Mouse (Mus musculus) c-Kit-positive CD71-positive TER-119-positive erythroid progenitor cells, embryonic 14.5 days (primary cell): Measurements from ENCODE around the gene Med20.

Experiments used
- DNase-seq: peaks from one replicate; pipeline ENCODE4 v3.0.0-alpha.2; 2013; ENCODE audit warnings: low spot score

The Med20 gene

DNA sequence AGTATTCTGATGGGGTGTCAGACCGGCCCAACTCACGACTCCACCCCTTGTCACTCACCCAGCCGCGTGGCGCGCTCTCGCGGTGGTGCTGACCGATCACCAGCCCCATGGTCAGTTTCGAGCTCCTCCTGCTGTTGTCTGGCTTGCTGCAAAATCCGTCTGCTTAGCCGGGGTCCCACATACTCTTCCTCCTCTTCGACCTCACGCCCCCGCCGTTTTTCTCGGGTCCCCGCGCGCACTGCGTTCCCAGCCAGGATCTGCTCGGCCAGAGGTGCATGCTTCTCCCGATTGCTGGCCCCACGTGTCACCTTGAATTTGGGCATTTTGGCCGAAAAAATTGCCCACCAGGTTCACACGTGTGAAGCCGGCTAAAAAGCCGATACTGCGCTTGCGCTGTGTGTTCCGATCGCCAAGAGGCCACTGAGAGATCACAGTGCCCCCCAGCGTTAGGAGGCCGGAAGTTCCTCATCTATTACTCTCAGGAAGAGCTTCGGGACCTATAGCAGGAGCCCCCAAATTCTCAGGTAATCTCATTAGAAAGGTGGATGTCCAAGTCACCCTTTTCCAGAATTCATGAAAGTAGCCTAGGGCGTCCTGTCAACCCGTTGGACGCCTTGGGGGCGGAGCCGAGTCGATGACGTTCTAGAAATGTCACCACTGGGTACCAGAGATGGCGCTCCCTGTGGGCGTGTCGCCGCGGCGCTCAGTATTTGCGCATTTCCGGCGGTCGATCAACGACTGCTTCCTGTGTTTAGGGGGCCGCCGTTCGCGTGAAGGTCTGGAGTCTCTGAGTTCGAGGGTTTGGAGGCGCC, at the start of gene Med20, which contains the start of the genes Bysl and Gm20517:
Med20 (plus strand) TSS at position 734 of the 812 bp plus-strand sequence.
Bysl (minus strand) TSS at position 644 of the 812 bp plus-strand sequence.
Gm20517 (plus strand) TSS at position 741 of the 812 bp plus-strand sequence.
- peak; percentile 95 for DNase-seq

DNA sequence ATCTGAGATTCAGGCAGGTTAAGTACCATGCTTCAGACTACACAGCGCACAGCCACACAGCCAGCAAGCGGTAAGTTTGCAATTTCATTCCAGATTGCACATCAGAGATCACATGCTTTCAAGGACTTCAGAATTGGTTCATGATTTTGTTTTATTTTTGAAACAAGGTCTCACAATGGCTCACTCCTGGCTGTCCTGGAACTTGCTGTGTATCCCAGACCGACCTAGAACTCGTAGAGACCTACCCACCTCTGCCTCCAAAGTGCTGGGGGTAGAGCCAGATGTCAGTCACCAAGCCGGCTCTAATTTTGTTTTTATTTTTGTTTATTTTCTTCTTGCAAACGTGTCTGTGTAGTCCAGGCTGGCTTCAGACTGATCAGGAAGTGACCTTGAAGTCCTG, 48.5 kb upstream of the Med20 start:
- DNase-seq = no peak

DNA sequence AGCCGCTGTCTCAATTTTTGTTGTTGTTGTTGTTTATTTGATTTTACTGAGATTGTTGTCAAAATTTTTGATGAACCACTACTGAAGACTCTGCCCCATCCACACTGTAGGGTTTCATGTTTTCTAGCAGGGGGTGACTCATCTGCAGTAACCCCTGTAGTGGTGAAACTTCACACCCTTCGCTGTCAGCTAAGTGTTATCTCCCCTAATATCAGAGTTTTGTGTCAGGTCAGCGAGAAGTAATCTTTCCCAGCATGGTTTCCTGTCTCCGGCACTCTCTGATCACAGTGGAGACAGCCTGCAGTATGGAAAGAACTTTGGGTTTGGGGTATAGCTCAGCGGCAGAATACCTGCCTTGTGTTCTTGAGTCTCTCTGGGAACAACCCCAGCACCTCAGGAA, 46.8 kb upstream of the Med20 start:
- DNase-seq = no peak

DNA sequence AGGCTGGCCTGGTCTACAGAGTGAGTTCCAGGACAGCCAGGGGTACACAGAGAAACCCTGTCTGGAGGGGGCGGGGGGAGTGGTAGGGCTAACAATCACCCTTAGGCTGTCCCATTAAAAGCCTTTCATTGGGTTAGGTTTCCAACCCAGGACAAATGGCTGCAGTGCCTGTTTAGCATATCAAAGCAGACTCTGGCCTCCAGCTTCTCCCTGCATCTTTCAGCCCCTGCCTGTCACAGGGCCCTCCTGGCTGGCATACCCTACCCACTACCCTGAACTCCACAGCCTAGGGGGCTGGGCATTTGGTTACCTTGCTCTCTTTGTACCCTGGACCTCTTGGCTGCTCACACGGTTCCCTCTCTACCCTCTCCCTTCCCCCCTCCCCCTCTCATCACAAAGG, 45.2 kb upstream of the Med20 start:
- no peak for DNase-seq

DNA sequence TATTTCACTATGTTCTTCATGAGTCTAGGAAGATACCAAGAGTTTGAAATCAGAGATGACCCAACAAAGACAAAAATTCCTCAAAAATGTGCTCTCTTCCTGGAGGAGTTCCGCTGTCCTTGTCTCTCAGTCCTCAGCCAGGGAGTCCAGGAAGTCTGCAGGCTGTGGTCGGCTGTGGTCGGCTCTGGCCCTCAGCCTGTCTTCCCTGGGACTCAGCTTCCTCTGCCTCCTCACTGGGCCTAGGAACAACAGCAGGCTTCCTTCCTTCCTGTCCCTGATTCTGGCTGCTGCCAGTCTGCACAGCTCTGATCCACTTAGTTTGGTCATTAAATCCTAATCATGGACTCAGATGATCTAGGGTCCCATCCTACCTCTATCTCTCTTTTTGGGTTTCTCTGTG, 44.1 kb upstream of the Med20 start:
- DNase-seq = no peak

DNA sequence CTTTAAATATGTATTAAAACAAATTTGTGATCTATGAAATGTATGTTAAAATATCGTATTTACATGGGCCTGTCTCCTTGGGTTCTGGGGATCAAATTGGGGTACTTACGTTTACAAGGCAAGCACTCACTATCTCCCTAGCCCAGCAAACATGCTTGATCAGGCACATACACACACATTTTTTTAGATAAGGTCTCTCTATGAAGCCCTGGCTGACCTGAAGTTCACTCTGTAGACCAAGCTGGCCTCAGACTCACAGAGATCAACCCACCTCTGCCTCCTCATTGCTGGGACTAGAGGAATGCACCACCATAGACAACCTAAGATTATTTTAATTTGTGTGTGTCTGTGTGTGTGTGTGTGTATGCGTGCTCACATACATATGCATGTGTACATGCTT, 43.0 kb upstream of the Med20 start:
- peak; percentile 76 for DNase-seq

DNA sequence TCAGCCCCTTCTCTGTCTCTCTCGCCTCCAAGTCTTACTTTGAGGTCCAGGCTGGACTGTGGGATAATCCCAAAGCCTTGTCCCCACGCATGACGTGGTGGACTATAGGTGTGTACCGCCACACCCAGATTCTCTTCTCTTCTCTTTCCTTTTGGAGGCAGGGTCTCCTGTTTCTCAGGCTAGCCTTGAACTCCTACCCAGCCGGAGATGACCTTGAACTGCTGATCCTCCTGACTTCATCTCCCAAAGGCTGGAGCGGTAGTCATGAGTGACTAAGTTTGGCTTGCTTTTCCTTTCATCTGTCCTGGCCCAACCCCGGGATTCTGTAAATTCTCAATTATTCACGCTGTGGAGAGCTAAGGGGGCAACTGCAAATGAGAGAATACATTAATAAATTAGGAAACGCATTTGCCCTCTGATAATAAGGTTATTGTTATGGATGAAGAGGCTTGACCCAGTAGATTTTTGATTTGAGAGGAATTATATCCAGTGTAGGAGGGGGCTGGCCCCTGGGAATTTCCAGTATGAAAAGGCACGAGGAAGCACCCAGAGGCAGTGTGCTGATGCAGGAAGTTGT, 42.3 kb upstream of the Med20 start:
- DNase-seq = no peak

DNA sequence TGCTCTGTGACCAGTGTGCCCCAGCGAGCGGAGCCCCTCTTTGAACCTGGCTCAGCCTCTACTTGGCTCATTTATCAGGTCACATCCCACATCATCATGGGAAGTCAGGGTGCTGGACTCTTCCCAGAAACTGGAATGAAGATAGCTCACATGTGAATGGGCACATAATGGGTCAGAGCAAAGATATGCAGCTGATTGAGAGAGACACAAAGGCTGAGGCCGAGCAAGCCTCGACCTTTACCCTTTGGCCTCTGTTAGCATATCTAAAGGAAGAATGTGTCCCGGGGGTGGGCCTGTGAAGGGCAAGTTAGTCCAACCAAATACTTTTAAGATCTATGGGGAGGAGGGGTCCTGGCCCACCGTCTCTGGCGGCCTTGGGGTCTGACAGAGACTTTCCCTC, 39.8 kb upstream of the Med20 start:
- DNase-seq = no peak

DNA sequence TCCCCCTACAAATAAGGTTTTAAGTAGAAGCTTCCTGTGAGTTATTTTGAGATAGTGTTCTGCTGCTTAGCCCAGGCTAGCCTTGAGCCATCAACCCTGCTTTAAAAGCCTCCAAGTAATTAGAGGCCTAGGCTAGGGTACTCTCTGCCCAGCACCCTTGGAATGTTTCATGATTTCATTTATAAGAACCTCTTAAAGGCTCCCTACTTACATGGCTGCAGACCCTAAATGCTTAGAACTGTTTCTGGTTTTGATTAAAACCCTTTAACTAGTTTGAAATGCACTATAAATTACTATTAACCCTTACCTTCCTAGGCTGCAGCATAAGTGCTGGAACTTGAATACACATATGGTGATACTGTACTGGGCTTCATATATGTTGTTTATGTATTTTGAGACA, 38.9 kb upstream of the Med20 start:
- DNase-seq = no peak

DNA sequence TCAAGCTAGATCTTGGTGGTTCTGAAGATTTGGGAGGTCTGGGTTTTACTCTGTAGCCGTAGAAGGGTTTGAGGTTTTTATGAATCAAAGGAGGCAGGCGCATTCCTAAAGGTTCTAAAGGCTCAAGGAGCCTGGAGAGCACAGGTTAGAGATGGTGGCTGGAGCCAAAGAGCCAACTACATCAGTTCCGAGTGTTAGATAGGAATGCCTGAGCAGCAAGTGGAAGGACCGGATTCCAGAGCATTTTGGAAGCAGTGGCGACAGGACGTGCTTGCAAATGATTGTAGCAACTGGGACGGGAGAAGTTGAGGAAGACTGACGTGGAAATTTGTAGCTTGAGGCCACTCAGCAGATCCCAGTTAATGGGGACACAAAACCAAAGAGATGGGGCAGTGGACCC, 37.4 kb upstream of the Med20 start:
- DNase-seq = no peak

DNA sequence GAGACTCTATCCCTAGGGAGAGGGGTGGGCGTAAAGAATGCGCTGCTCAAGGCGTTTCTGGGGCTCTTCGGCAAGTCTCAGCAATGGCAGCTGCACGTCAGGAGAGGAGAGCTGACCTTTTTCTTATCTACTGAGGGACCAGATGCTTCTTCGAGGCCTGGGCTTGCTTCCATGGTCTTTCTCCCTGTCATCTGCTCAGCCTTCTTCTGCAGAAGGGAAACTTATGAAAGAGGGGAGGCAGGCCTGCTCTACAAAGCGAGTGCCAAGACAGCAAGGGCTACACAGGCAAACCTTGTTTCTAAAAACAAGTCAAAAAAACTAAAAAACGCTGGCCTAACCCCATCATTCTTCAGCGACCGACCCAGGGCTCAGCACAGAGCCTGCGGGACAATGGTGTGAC, 36.6 kb upstream of the Med20 start:
- DNase-seq = no peak

DNA sequence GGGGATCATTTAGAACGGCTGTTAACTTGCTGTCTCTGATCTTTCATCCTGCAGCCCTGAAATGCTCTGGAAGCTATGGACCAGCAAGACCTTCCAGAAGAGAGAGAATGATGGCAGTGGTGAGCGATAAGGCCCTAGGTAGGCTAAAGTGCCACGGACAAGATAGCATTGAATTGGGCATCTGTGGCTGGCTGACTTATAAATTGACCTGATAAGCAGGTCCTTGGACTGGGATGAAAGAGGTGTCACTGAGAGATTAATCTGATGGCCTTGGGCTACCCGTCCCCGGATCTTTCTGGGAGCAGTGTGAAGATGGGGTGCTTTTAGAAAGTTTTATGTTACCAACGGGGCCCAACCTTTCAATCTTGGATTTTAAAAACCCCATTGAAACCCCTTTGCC, 32.7 kb upstream of the Med20 start:
- DNase-seq = peak; percentile 73

DNA sequence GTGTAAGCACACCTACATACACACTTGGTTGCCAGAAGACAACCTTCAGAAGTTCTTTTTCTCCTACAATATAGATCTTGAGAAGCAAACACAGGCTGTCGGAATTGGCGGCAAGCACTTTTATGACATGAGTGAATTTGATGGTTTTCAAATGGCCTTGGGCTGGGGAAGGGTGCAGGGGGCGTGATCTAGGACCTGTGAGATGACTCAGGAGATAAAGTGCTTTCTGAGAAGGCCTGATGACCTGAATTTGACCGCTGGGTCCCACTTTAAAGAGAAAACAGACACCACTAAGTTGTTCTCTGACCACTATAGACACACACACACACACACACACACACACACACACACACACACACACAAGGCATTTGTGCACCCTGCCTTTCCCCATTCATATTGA, 30.4 kb upstream of the Med20 start:
- DNase-seq = no peak

DNA sequence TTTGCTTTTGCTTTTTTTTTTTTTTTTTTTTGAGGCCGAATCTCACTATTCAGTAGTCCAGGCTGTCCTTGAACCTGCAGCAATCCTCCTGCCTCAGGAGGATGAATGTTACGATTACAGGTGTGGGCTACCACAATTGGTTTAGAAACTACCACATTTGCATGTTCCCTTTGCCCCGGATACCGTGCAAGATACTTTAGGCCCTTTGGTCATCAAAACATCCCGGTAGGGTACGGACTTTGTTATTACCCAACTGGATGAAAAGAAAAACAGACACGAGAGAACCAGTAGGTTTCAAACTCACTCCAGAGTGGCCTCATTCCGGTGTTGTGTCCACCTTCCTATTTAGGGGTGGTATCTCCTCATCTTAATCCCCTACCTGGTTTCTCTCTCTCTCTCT, 22.9 kb upstream of the Med20 start:
- no peak for DNase-seq

DNA sequence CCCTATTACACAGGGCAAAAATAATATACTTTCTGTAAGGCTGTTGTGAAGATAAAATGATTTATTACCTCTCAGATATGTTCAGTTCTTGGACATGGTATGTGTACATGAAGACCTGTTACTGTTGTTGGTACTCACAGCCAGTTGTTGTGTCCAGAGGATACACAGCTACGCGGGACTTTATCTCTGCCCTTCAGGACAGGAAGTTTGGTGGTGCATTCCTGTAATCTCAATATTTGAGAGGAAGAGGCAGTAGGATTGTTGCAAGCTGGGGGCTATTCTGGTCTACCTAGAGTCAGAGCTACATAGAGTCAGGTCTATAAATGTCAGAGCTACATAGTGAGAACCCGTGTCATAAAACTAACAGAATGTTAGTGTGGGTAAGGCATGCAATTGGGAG, 20.3 kb upstream of the Med20 start:
- DNase-seq = no peak

DNA sequence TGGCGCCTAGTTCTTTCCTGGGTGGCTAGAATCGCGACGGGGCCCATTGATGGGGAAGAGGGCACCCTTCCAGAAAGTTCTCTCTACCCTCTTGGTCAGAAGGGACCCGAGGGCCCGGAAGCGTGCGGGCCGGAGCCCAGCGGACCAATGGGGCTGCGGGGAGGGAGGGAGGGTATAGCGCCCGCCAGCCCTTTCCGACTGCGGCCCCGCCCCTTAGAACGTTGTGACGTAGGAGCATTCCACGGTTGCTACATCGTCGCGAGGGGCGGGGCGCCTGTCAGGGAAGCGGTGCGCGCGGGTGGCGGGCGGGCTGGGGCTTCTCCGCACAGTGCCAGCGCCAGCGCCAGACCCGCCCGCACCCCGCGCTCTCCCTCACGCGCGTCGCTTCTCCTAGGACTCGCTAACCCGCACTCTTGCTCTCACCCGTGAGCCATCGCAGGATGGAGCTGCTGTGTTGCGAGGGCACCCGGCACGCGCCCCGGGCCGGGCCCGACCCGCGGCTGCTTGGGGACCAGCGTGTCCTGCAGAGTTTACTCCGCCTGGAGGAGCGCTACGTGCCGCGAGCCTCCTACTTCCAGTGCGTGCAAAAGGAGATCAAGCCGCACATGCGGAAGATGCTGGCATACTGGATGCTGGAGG, 18.0 kb upstream of the Med20 start:
- peak; percentile 97 for DNase-seq

DNA sequence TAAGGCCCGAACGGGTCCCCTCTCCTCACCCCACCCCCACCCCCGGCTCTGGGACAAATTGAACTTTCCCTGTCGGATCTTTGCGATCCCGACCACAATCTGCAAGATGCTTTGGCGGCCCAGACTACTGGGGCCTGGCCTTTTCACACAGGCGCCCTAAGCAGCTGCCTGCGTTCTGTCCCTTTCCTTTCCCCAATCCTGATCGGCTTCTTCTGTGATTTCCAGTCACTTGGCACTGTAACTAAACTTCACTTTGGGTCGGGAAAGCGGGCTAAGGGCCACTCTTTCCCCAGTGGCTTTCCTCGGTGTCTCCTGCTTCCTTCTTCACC, 17.6 kb upstream of the Med20 start:
- no peak for DNase-seq

DNA sequence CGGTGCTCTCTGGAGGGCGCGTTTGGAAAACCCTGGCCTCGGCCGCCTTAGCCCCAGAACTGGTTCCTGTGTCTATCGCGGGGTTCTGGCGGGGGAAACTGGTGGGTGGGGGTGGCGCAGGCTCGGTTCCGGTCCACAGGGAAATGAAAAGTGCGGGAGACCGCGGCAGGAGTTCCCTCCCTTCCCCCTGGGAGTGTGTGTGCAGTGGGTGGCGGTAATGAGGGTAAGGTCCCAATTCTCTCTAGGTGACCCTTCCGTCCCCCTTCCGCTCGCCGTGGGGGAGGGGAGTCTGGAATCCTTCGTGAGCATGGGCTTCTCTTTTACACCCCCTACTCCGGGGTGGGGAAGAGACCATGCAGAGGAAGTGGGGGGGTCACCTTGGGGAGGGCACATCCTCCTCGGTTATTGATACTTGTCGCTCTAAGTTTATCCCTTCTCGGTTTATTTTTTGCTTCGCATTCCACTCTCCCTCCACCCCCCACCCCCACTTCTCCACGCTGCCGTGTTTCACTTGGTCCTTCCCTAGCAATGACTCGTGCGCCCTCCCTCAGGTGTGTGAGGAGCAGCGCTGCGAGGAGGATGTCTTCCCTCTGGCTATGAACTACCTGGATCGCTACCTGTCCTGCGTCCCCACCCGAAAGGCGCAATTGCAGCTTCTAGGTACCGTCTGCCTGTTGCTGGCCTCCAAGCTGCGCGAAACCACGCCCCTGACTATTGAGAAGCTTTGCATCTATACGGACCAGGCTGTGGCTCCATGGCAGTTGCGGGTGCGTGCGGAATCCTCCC, 17.0 kb upstream of the Med20 start:
- no peak for DNase-seq

DNA sequence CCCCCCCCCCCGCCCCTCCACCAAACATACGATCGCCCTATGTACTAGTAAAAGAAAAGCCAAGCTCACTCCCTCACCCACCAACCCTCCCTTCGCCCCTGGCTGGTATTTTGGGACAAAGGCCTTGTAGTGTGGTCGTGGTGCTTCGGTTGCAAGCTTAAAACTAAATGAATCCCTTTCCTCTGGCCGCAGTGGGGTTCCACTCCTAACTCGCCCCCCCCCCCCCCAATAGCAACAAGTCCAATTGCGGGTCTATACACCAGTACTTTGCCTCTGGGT, 16.5 kb upstream of the Med20 start:
- DNase-seq = no peak

DNA sequence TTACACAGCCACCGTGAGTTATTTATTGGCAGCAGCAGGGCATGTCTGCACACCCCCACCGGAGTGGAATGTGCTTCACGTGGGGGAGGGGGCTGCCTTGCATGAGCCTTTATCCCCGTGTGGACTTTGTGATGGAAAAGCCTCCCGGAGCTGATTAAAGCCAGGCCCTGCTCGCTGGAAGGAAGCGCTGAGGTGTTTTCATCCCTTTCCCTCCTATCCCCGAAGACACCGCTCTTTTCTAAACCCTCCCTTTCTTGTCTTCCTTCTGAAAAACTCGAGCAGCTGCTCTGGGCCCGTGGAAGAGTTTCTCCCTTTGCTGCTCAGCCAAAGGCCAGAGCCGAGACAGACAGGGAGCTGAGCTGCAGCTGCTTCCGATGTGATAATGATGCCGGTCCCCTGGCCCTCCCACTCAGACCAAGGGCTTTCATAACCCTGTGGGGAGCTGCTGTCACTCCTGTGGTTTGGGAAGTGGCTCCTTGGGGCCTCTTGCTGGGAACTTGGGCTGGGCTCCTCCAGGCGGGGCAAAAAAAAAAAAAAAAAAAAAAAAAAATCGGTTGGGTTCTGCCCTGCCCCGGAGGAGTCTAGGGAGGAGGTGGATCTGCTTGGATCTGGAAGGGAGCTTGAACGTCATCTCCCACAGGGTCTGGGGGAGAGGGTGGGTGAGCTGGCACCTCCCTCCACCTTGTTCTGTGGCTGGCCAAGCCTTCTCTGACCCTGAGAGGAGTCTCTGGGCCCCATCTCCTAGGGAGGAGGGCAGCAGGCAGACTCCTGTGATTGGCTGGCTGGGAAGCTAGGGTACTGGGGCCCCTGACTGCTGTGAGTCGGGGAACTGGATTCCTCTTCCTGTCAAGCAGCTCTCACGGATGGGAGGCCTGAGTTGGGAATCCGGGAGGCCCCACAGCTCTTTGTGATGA, 15.9 kb upstream of the Med20 start:
- DNase-seq = peak; percentile 89

DNA sequence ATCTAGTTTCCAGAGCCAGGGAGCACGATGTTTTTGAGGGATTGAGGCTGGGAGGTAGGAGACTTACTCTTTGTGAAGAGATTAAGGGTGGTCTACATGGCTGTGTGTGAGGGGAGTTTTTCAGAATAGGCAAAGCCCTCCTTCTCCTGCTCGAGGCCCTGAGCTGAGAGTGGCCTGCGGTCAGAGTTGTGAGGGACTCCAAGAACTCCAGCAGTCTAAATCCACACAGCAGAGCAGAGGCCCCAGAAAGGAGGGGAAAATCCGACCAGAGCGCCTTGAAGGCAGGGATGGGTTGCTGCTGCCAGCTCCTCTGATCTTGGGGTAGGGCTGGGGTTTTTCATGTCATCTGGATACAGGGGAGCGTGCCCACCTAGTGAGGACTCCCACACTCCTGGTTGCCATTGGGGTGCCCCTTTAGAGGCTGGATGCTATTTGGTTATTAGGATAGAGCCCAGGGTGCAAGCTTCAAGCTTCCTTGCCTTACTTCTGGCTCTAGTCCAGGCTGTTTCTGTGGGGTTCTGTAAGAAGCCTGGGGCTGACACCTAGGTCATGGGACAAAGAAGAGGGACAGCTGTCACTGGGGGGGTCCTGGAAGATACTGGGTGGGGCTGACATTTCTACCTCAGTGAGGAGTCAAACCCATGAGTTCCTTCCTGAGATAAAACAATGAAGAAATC, 15.1 kb upstream of the Med20 start:
- no peak for DNase-seq
